Mouse (Mus musculus) hindbrain, embryonic 12.5 days (tissue): ENCODE measurements at regions not wholly inside any gene's neighbourhood (a gene's known extent, or its start where the extent isn't known, plus 50 kb on each side); places are given as distances from the start of the nearest gene placed in this dataset.

Source experiments
- ATAC-seq: fragments of 200-750 bp; cut with Nextera tagmentation; 2 replicates; pipeline ENCODE4 v1.8.0; 2017; ENCODE audit warnings: moderate TSS enrichment; ENCODE audit not compliant: low FRiP score
- H3K27ac ChIP-seq: fragments of 300-500 bp; sonication (generic); 2 replicates; pipeline ENCODE4 v1.5.1; 2016; ENCODE audit warnings: mild to moderate bottlenecking
- H3K27me3 ChIP-seq: fragments of 300-500 bp; sonication (generic); 2 replicates; pipeline ENCODE4 v1.6.1; 2016; ENCODE audit warnings: mild to moderate bottlenecking
- H3K36me3 ChIP-seq: fragments of 300-500 bp; sonication (generic); 2 replicates; pipeline ENCODE4 v1.6.1; 2016; ENCODE audit warnings: mild to moderate bottlenecking
- H3K4me1 ChIP-seq: fragments of 300-500 bp; sonication (generic); 2 replicates; pipeline ENCODE4 v1.6.1; 2016
- H3K4me2 ChIP-seq: fragments of 300-500 bp; sonication (generic); replicated peaks from 2 replicates; pipeline ENCODE4 v1.6.1; 2016; ENCODE audit warnings: mild to moderate bottlenecking
- H3K4me3 ChIP-seq: fragments of 300-500 bp; sonication (generic); 2 replicates; pipeline ENCODE4 v1.5.1; 2016; ENCODE audit warnings: mild to moderate bottlenecking
- H3K9ac ChIP-seq: fragments of 300-500 bp; sonication (generic); 2 replicates; pipeline ENCODE4 v1.6.1; 2016; ENCODE audit warnings: mild to moderate bottlenecking, moderate library complexity
- H3K9me3 ChIP-seq: fragments of 300-500 bp; sonication (generic); replicated peaks from 2 replicates; pipeline ENCODE4 v1.6.1; 2016; ENCODE audit warnings: mild to moderate bottlenecking
- WGBS: fragments of 180-500 bp; shearing (Covaris S2); methylation state at CpG from one replicate; pipeline ENCODE4 v1.1.7; 2016; 5-methylcytosine and 5-hydroxymethylcytosine counted together

- no peak overlapping the region for H3K4me3 ChIP-seq
- WGBS = 77% methylated on average over 5 of the region's 5 CpGs
- H3K4me2 ChIP-seq = no peak overlapping the region
- ATAC-seq = no peak
- no peak overlapping the region for H3K27ac ChIP-seq
- H3K4me1 ChIP-seq = peaks cover 8% of the 10 kb centered on the region
- no peaks in the 10 kb centered on the region for H3K9me3 ChIP-seq
- no peaks in the 10 kb centered on the region for H3K27me3 ChIP-seq
- no peaks in the 10 kb centered on the region for H3K36me3 ChIP-seq
- no peak overlapping the region for H3K9ac ChIP-seq
These were observed 69.7 kb upstream of the Gm45716 start for GRCm38 (mm10) chr11:90117664-90118295.

GRCm38 (mm10) chr11:90121902-90122301, 65.6 kb upstream of the Gm45716 start:
- no peak overlapping the region for H3K27ac ChIP-seq
- WGBS = 46% methylated on average over 3 of the region's 3 CpGs
- no peaks in the 10 kb centered on the region for H3K36me3 ChIP-seq
- no peak overlapping the region for H3K4me2 ChIP-seq
- H3K27me3 ChIP-seq = no peaks in the 10 kb centered on the region
- H3K4me1 ChIP-seq = peaks cover 8% of the 10 kb centered on the region
- no peak overlapping the region for H3K9ac ChIP-seq
- H3K4me3 ChIP-seq = no peak overlapping the region
- no peaks in the 10 kb centered on the region for H3K9me3 ChIP-seq
- ATAC-seq = no peak

- WGBS = 66% methylated on average over 3 of the region's 3 CpGs
- H3K27me3 ChIP-seq = no peaks in the 10 kb centered on the region
- no peak overlapping the region for H3K4me3 ChIP-seq
- H3K4me2 ChIP-seq = no peak overlapping the region
- peaks cover 3% of the 10 kb centered on the region; the same call in 1 of the 2 replicates for H3K4me1 ChIP-seq
- H3K9me3 ChIP-seq = no peaks in the 10 kb centered on the region
- ATAC-seq = no peak
- no peak overlapping the region for H3K9ac ChIP-seq
- H3K27ac ChIP-seq = no peak overlapping the region
- no peaks in the 10 kb centered on the region for H3K36me3 ChIP-seq
These were observed 64.8 kb upstream of the Gm45716 start for GRCm38 (mm10) chr11:90122709-90123108.

GRCm38 (mm10) chr11:90123851-90124250, 63.6 kb upstream of the Gm45716 start:
- H3K36me3 ChIP-seq = no peaks in the 10 kb centered on the region
- no peak for ATAC-seq
- H3K4me2 ChIP-seq = no peak overlapping the region
- H3K4me3 ChIP-seq = no peak overlapping the region
- no peaks in the 10 kb centered on the region for H3K9me3 ChIP-seq
- WGBS = 86% methylated on average over 5 of the region's 5 CpGs
- H3K27ac ChIP-seq = no peak overlapping the region
- H3K9ac ChIP-seq = no peak overlapping the region
- peaks cover 3% of the 10 kb centered on the region; the same call in 1 of the 2 replicates for H3K4me1 ChIP-seq
- H3K27me3 ChIP-seq = no peaks in the 10 kb centered on the region

GRCm38 (mm10) chr11:90126289-90126688, 61.2 kb upstream of the Gm45716 start:
- H3K36me3 ChIP-seq = no peaks in the 10 kb centered on the region
- H3K9me3 ChIP-seq = no peaks in the 10 kb centered on the region
- peaks cover 19% of the 10 kb centered on the region for H3K4me1 ChIP-seq
- ATAC-seq = no peak
- WGBS = 52% methylated on average over 4 of the region's 4 CpGs
- no peak overlapping the region for H3K4me2 ChIP-seq
- H3K4me3 ChIP-seq = no peak overlapping the region
- H3K9ac ChIP-seq = no peak overlapping the region
- H3K27ac ChIP-seq = no peak overlapping the region
- no peaks in the 10 kb centered on the region for H3K27me3 ChIP-seq

GRCm38 (mm10) chr11:90128865-90129415, 58.5 kb upstream of the Gm45716 start:
- Histone ChIP-seq H3K36me3 (no peaks in the 10 kb centered on the region), H3K9me3 (no peaks in the 10 kb centered on the region), H3K4me3 (no peak overlapping the region), H3K4me2 (no peak overlapping the region), H3K27ac (no peak overlapping the region), H3K9ac (no peak overlapping the region), H3K4me1 (peaks cover 16% of the 10 kb centered on the region), H3K27me3 (no peaks in the 10 kb centered on the region)
- WGBS = 66% methylated on average over 7 of the region's 7 CpGs
- ATAC-seq = no peak

- H3K9ac ChIP-seq = no peak overlapping the region
- no peak overlapping the region for H3K4me3 ChIP-seq
- H3K4me2 ChIP-seq = peak overlapping the region; percentile 36
- ATAC-seq = 0 out of 2 replicates have a peak, but pooled peaks have one; percentile 29
- H3K4me1 ChIP-seq = peaks cover 16% of the 10 kb centered on the region
- 35% methylated on average over 12 of the region's 12 CpGs for WGBS
- no peaks in the 10 kb centered on the region for H3K36me3 ChIP-seq
- H3K27me3 ChIP-seq = no peaks in the 10 kb centered on the region
- H3K27ac ChIP-seq = peak overlapping the region; percentile 23; the same call in 1 of the 2 replicates
- no peaks in the 10 kb centered on the region for H3K9me3 ChIP-seq
These were observed 57.5 kb upstream of the Gm45716 start for GRCm38 (mm10) chr11:90129793-90130624.

- ATAC-seq = peak; percentile 56; the same call in 1 of the 2 replicates
- H3K27ac ChIP-seq = 0 out of 2 replicates have a peak overlapping the region, but pooled peaks have one; percentile 23
- H3K4me2 ChIP-seq = no peak overlapping the region
- 0 out of 2 replicates have a peak, but pooled peaks cover 2% of the 10 kb centered on the region for H3K9me3 ChIP-seq
- H3K27me3 ChIP-seq = no peaks in the 10 kb centered on the region
- H3K9ac ChIP-seq = no peak overlapping the region
- H3K4me1 ChIP-seq = peaks cover 16% of the 10 kb centered on the region
- H3K4me3 ChIP-seq = no peak overlapping the region
- H3K36me3 ChIP-seq = no peaks in the 10 kb centered on the region
- WGBS = 29% methylated on average over 1 of the region's 1 CpGs
These were observed 56.8 kb upstream of the Gm45716 start for GRCm38 (mm10) chr11:90130635-90131034.

- 82% methylated on average over 5 of the region's 5 CpGs for WGBS
- Histone ChIP-seq H3K4me2 (no peak overlapping the region), H3K27me3 (no peaks in the 10 kb centered on the region), H3K9ac (no peak overlapping the region), H3K9me3 (0 out of 2 replicates have a peak, but pooled peaks cover 3% of the 10 kb centered on the region), H3K27ac (no peak overlapping the region), H3K36me3 (no peaks in the 10 kb centered on the region), H3K4me3 (no peak overlapping the region), H3K4me1 (peaks cover 16% of the 10 kb centered on the region)
- no peak for ATAC-seq
These were observed 54.9 kb upstream of the Gm45716 start for GRCm38 (mm10) chr11:90132579-90132978.

GRCm38 (mm10) chr11:90136307-90136706, 51.2 kb upstream of the Gm45716 start:
- H3K9ac ChIP-seq = no peak overlapping the region
- 0 out of 2 replicates have a peak, but pooled peaks cover 3% of the 10 kb centered on the region for H3K9me3 ChIP-seq
- no peak for ATAC-seq
- H3K27me3 ChIP-seq = no peaks in the 10 kb centered on the region
- no peak overlapping the region for H3K4me2 ChIP-seq
- H3K4me3 ChIP-seq = no peak overlapping the region
- no peaks in the 10 kb centered on the region for H3K4me1 ChIP-seq
- WGBS = 89% methylated on average over 7 of the region's 7 CpGs
- H3K27ac ChIP-seq = no peak overlapping the region
- H3K36me3 ChIP-seq = no peaks in the 10 kb centered on the region
